Mouse (Mus musculus) heart, postnatal 0 days (tissue): Measurements from ENCODE around the gene Fam168a.

ENCODE experiments used
- CTCF ChIP-seq: IDR thresholded peaks from 2 replicates; pipeline ENCODE4 v1.5.1; 2016; ENCODE audit warnings: antibody characterized with exemption, control low read depth, low read depth
- EP300 ChIP-seq: IDR thresholded peaks from 2 replicates; pipeline ENCODE4 v1.6.1; 2016; ENCODE audit warnings: antibody characterized with exemption, low read depth

- TF ChIP-seq CTCF (no peak), EP300 (no peak)
These were observed 138.6 kb downstream of the Fam168a start for GRCm38 (mm10) chr7:100845026-100845400.
